Mouse (Mus musculus) kidney, adult 2 months (tissue): ENCODE measurements around the gene Rxrb. TPM values are rescaled to one million over a fixed set of nuclear protein-coding genes. Genes with fewer than 3 reads are reported as not detected.

Source experiments
- DNase-seq: peaks from one replicate; pipeline ENCODE4 v3.0.0; 2021
- H3K27ac ChIP-seq: fragments of 200-500 bp; 2 replicates; pipeline ENCODE4 v1.5.1; 2012; ENCODE audit warnings: low read depth, low read length, control low read depth, inconsistent platforms; ENCODE audit not compliant: insufficient read depth
- H3K27me3 ChIP-seq: fragments of 200-500 bp; replicated peaks from 2 replicates; pipeline ENCODE4 v1.6.1; 2012; ENCODE audit warnings: mild to moderate bottlenecking, moderate library complexity, low read length, inconsistent platforms; ENCODE audit not compliant: control insufficient read depth, insufficient read depth
- H3K36me3 ChIP-seq: fragments of 200-500 bp; 2 replicates; pipeline ENCODE4 v1.6.1; 2012; ENCODE audit warnings: mild to moderate bottlenecking, moderate library complexity, low read length, inconsistent platforms; ENCODE audit not compliant: control insufficient read depth, insufficient read depth
- H3K4me1 ChIP-seq: fragments of 200-500 bp; 2 replicates; pipeline ENCODE4 v1.6.1; 2011; ENCODE audit warnings: low read length; ENCODE audit not compliant: control insufficient read depth, insufficient read depth
- H3K4me3 ChIP-seq: fragments of 200-500 bp; 2 replicates; pipeline ENCODE4 v1.5.1; 2011; ENCODE audit warnings: mild to moderate bottlenecking, low read depth, low read length, control low read depth; ENCODE audit not compliant: insufficient read depth
- CTCF ChIP-seq: fragments of 200-500 bp; conservative IDR thresholded peaks from 2 replicates; pipeline ENCODE4 v1.5.1; 2011; ENCODE audit warnings: low read depth, mild to moderate bottlenecking, control low read depth, low read length, moderate library complexity, mixed read lengths; ENCODE audit not compliant: insufficient read depth, insufficient read length
- POLR2A ChIP-seq: fragments of 200-500 bp; IDR thresholded peaks from one replicate; pipeline ENCODE4 v1.6.1; 2011; ENCODE audit warnings: low read depth, low read length, control low read depth
- WGBS: fragments of 180-500 bp; shearing (Covaris S2); methylation state at CpG from one replicate; pipeline ENCODE4 v1.1.7; 2018; 5-methylcytosine and 5-hydroxymethylcytosine counted together
- polyA plus RNA-seq: library from polyadenylated mRNA; depleted of rRNA; stranded (reverse); fragments of >200 nt; gene quantifications from 2 replicates; pipeline ENCODE4 v1.2.3, GENCODE M21; 2012

Gene Rxrb
- polyA plus RNA-seq, 1 experiment = 49.3 TPM

DNA sequence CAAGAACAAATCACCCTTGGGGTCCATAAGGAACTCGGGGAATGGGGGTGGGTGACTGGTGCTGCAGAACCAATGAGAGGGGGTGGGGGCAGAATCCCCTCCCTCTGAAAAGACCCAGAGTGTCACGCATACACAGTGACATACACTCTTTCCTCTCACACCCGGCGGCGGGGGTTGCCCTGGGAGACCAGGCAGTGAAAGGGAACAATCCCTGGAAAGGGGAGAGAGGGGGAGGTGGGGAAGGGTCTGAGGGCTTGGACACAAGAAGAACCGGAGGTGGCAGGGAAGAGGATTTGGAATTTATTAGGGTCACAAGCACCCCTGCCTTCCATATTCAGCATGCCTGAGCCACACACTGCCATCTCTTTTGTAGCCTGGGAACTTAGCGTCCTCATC is 5.9 kb upstream of the Rxrb start:
- 52% methylated on average over 7 of the region's 7 CpGs for WGBS
- no peak for TF ChIP-seq CTCF
- TF ChIP-seq POLR2A = no peak
- peaks cover 21% of the 10 kb centered on the region; the same call in 1 of the 2 replicates for H3K4me1 ChIP-seq
- H3K4me3 ChIP-seq = no peak overlapping the region
- no peak for DNase-seq
- H3K27me3 ChIP-seq = no peaks in the 10 kb centered on the region
- H3K27ac ChIP-seq = no peak overlapping the region
- H3K36me3 ChIP-seq = no peaks in the 10 kb centered on the region

GRCm38 (mm10) chr17:34026221-34026620 is 5.4 kb upstream of the Rxrb start:
- no peak overlapping the region for H3K27ac ChIP-seq
- DNase-seq = no peak
- WGBS = 60% methylated on average over 2 of the region's 2 CpGs
- H3K4me3 ChIP-seq = no peak overlapping the region
- H3K36me3 ChIP-seq = no peaks in the 10 kb centered on the region
- peaks cover 21% of the 10 kb centered on the region; the same call in 1 of the 2 replicates for H3K4me1 ChIP-seq
- no peak for TF ChIP-seq CTCF
- no peak for TF ChIP-seq POLR2A
- H3K27me3 ChIP-seq = no peaks in the 10 kb centered on the region

DNA sequence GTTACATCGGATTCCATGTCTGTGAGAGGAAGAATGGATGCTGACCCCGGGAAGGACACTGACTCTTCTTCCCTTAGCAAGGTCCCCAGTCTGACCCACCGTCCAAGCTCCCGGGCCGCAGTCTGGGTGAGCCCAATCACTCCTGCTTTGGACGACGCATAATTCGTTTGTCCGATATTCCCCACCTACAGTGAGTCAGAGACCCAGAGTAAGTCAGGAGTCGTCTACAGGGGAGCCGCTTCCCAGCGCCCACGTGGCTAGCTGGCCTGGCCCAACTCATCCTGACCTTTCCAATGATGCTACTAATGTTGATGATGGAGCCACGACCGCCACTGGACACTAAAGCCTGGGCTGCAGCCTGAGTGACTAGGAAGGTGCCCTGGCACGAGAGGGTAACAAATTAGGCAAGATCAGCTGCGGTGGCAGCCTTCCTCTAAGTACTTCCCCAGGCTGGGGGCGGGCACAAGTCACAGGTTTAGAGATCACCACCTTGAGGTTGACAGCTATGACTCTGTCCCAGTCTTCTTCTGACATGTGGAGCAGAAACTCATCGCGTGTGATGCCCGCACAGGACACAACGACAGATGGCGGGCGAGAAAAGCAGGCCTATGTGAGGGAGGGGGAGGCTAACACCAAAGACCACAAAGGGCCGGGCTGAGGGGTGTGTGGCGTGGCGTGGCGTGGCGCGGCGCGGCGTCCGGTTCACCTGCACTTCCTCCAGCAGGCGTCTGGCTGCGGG is 4.5 kb upstream of the Rxrb start:
- WGBS = 14% methylated on average over 36 of the region's 36 CpGs
- Histone ChIP-seq H3K27ac (peak overlapping the region; percentile 73), H3K4me1 (peaks cover 21% of the 10 kb centered on the region; the same call in 1 of the 2 replicates), H3K36me3 (no peaks in the 10 kb centered on the region), H3K27me3 (no peaks in the 10 kb centered on the region), H3K4me3 (peak overlapping the region; percentile 90)
- TF ChIP-seq POLR2A = no peak
- TF ChIP-seq CTCF = no peak
- peak; percentile 51 for DNase-seq

DNA sequence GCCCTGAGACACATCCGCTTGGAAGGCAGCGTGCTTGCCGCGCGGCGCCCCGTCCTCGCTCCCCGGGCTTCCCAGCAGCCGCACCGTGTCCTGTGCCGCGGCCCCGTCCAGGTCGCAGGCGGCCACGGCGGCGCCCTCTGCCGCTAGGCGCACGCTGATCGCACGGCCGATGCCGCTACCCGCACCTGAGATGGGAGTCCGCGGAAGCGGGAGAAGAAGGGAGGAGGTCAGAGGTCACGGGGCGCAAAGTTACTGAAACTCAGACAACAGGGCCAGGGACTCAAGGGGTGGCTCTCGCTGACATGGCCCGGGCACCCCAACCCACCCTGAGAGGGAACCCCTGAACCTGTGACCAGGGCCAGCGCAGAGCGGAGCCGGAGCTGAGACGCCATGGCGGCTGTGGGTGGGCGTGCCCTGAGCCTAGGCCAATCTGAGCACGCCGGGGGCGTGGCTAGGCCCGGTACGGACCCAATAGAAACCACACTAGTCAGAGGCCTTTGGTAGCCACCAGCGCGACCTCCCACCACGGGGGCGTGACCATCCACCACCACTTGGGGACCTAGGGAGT is 3.9 kb upstream of the Rxrb start, which contains the start of gene H2-Ke6:
Gene H2-Ke6 (minus strand): TSS at position 405 of the 568 bp plus-strand sequence.
- DNase-seq = peak; percentile 98
- H3K36me3 ChIP-seq = no peaks in the 10 kb centered on the region
- H3K4me3 ChIP-seq = peak within 1 kb of the TSS; percentile 90
- no peaks in the 10 kb centered on the region for H3K27me3 ChIP-seq
- peaks cover 23% of the 10 kb centered on the region for H3K4me1 ChIP-seq
- peak; percentile 74 for TF ChIP-seq POLR2A
- TF ChIP-seq CTCF = 0 out of 2 replicates have a peak, but pooled peaks have one; percentile 3
- H3K27ac ChIP-seq = peak within 1 kb of the TSS; percentile 73
- WGBS = under 1% methylated on average over 49 of the region's 49 CpGs

- Histone ChIP-seq H3K27ac (no peak overlapping the region), H3K27me3 (no peaks in the 10 kb centered on the region), H3K36me3 (no peaks in the 10 kb centered on the region), H3K4me3 (no peak overlapping the region), H3K4me1 (peaks cover 28% of the 10 kb centered on the region)
- 80% methylated on average over 17 of the region's 17 CpGs for WGBS
- TF ChIP-seq POLR2A (no peak), CTCF (no peak)
- no peak for DNase-seq
These were observed 3.0 kb upstream of the Rxrb start for GRCm38 (mm10) chr17:34028501-34029149.

DNA sequence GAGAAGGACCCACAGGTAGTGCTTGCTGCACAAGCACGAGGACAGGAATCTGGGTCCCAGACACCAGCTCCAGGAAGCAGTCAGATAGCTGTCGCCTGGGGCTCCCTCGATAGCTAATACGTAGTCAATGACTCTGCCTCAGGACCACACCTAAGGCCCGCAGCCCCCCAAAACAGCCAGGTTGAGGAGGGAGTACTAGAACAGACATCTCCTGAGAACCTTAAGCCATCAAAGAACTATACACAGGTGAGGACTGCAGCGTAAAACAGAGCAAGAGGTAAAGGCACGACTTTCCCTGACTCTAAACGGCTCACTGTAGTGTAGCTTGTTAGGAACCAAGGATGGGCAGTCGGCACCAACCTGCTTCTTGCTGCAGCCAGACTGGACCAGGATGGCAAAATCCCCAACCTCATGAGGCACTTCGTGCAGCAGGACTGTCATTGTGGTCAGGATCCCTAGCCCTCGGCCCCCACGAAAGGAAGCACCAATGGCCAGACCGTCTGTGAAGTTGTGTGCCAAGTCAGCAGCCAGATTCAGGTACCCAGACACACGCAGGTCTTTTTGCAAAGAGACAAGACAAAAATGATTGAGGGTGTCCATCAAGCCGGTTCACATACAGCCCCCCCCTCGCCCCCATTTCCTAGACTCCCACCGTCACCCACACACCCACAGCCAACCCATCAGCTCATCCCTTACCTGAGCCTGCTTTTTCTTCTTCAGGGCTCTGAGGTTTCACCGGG is 2.3 kb upstream of the Rxrb start:
- 85% methylated on average over 18 of the region's 18 CpGs for WGBS
- Histone ChIP-seq H3K4me3 (no peak overlapping the region), H3K27ac (no peak overlapping the region), H3K27me3 (no peaks in the 10 kb centered on the region), H3K36me3 (no peaks in the 10 kb centered on the region), H3K4me1 (peaks cover 25% of the 10 kb centered on the region)
- no peak for DNase-seq
- TF ChIP-seq CTCF (no peak), POLR2A (no peak)
